Mouse (Mus musculus) midbrain, embryonic 11.5 days (tissue): Measurements from ENCODE around the gene Bcl2l2. TPM values are rescaled to one million over a fixed set of nuclear protein-coding genes. Genes with fewer than 3 reads are reported as not detected.

Source experiments
- ATAC-seq: fragments of 200-750 bp; cut with Nextera tagmentation; 2 replicates; pipeline ENCODE4 v1.8.0; 2017; ENCODE audit warnings: moderate TSS enrichment, moderate library complexity; ENCODE audit not compliant: low FRiP score
- DNase-seq: peaks from one replicate; pipeline ENCODE4 v3.0.0; 2015; ENCODE audit warnings: low spot score; ENCODE audit errors: missing footprints
- H3K27ac ChIP-seq: fragments of 300-500 bp; sonication (generic); 2 replicates; pipeline ENCODE4 v1.5.1; 2014; ENCODE audit warnings: low read depth, low read length
- H3K27me3 ChIP-seq: fragments of 300-500 bp; sonication (generic); 2 replicates; pipeline ENCODE4 v1.6.1; 2014; ENCODE audit warnings: mild to moderate bottlenecking, low read length, moderate library complexity, mixed read lengths; ENCODE audit not compliant: control insufficient read depth, insufficient read depth
- H3K36me3 ChIP-seq: fragments of 300-500 bp; sonication (generic); 2 replicates; pipeline ENCODE4 v1.6.1; 2014; ENCODE audit warnings: mild to moderate bottlenecking, low read length, moderate library complexity, mixed read lengths; ENCODE audit not compliant: control insufficient read depth, insufficient read depth
- H3K4me1 ChIP-seq: fragments of 300-500 bp; sonication (generic); 2 replicates; pipeline ENCODE4 v1.6.1; 2014; ENCODE audit warnings: low read length; ENCODE audit not compliant: control insufficient read depth, insufficient read depth
- H3K4me2 ChIP-seq: fragments of 300-500 bp; sonication (generic); 2 replicates; pipeline ENCODE4 v1.6.1; 2014; ENCODE audit warnings: mild to moderate bottlenecking, moderate library complexity
- H3K4me3 ChIP-seq: fragments of 300-500 bp; sonication (generic); 2 replicates; pipeline ENCODE4 v1.5.1; 2014; ENCODE audit warnings: low read depth, low read length
- H3K9ac ChIP-seq: fragments of 300-500 bp; sonication (generic); 2 replicates; pipeline ENCODE4 v1.6.1; 2014; ENCODE audit warnings: low read length
- H3K9me3 ChIP-seq: fragments of 300-500 bp; sonication (generic); 2 replicates; pipeline ENCODE4 v1.6.1; 2016; ENCODE audit warnings: low read length; ENCODE audit not compliant: control insufficient read depth
- WGBS: fragments of 180-500 bp; shearing (Covaris S2); extraction: QIAGEN DNeasy Blood & Tissue Kit; methylation state at CpG from one replicate; pipeline ENCODE4 v1.1.7; 2014; 5-methylcytosine and 5-hydroxymethylcytosine counted together
- polyA plus RNA-seq: library from polyadenylated mRNA; unstranded; fragments of >200 nt; fragmentation: Nextera tagmentation; extraction: Ambion mirVana; gene quantifications from 2 replicates; pipeline ENCODE4 v1.2.1, GENCODE M21; 2014

Bcl2l2 gene
- polyA plus RNA-seq, 1 experiment from 2014 or later = 3.3 TPM

- Histone ChIP-seq H3K27ac (no peak overlapping the region), H3K4me3 (no peak overlapping the region), H3K36me3 (no peaks in the 10 kb centered on the region), H3K9ac (no peak overlapping the region), H3K4me2 (no peak overlapping the region), H3K27me3 (no peaks in the 10 kb centered on the region), H3K4me1 (0 out of 2 replicates have a peak, but pooled peaks cover 3% of the 10 kb centered on the region), H3K9me3 (no peaks in the 10 kb centered on the region)
- 89% methylated on average over 5 of the region's 5 CpGs for WGBS
- peak; percentile 78 for DNase-seq
- ATAC-seq = no peak
These were observed 17.6 kb upstream of the Bcl2l2 start for GRCm38 (mm10) chr14:54865626-54866025.

GRCm38 (mm10) chr14:54866268-54866667 is 16.9 kb upstream of the Bcl2l2 start:
- Histone ChIP-seq H3K27me3 (no peaks in the 10 kb centered on the region), H3K4me3 (no peak overlapping the region), H3K27ac (no peak overlapping the region), H3K4me1 (0 out of 2 replicates have a peak, but pooled peaks cover 3% of the 10 kb centered on the region), H3K9me3 (no peaks in the 10 kb centered on the region), H3K36me3 (no peaks in the 10 kb centered on the region), H3K4me2 (no peak overlapping the region), H3K9ac (no peak overlapping the region)
- ATAC-seq (no peak), DNase-seq (peak; percentile 54)
- WGBS = 76% methylated on average over 3 of the region's 3 CpGs

- peak; percentile 84 for DNase-seq
- H3K27ac ChIP-seq = no peak overlapping the region
- H3K9ac ChIP-seq = no peak overlapping the region
- H3K36me3 ChIP-seq = no peaks in the 10 kb centered on the region
- no peaks in the 10 kb centered on the region for H3K9me3 ChIP-seq
- H3K4me2 ChIP-seq = no peak overlapping the region
- 63% methylated on average over 5 of the region's 5 CpGs for WGBS
- H3K4me3 ChIP-seq = no peak overlapping the region
- ATAC-seq = no peak
- no peaks in the 10 kb centered on the region for H3K27me3 ChIP-seq
- H3K4me1 ChIP-seq = 0 out of 2 replicates have a peak, but pooled peaks cover 3% of the 10 kb centered on the region
These were observed 16.2 kb upstream of the Bcl2l2 start for GRCm38 (mm10) chr14:54866936-54867335.

GRCm38 (mm10) chr14:54868026-54868425 is 15.2 kb upstream of the Bcl2l2 start:
- Histone ChIP-seq H3K27me3 (no peaks in the 10 kb centered on the region), H3K4me1 (0 out of 2 replicates have a peak, but pooled peaks cover 3% of the 10 kb centered on the region), H3K4me2 (no peak overlapping the region), H3K4me3 (no peak overlapping the region), H3K9ac (no peak overlapping the region), H3K36me3 (no peaks in the 10 kb centered on the region), H3K9me3 (no peaks in the 10 kb centered on the region), H3K27ac (no peak overlapping the region)
- 84% methylated on average over 4 of the region's 4 CpGs for WGBS
- no peak for DNase-seq
- ATAC-seq = no peak

GRCm38 (mm10) chr14:54870861-54871260 is 12.3 kb upstream of the Bcl2l2 start, which contains the start of gene Homez:
Homez (minus strand) TSS chr14:54870961.
- Histone ChIP-seq H3K4me3 (no peak within 1 kb of the TSS), H3K36me3 (no peaks in the 10 kb centered on the region), H3K4me2 (no peak within 1 kb of the TSS), H3K9me3 (no peaks in the 10 kb centered on the region), H3K9ac (no peak within 1 kb of the TSS), H3K27me3 (no peaks in the 10 kb centered on the region), H3K4me1 (peaks cover 4% of the 10 kb centered on the region), H3K27ac (no peak within 1 kb of the TSS)
- no peak for ATAC-seq
- DNase-seq = no peak
- 90% methylated on average over 5 of the region's 5 CpGs for WGBS

GRCm38 (mm10) chr14:54874165-54874564 is 9.0 kb upstream of the Bcl2l2 start:
- Histone ChIP-seq H3K27ac (no peak overlapping the region), H3K36me3 (no peaks in the 10 kb centered on the region), H3K27me3 (peaks cover 7% of the 10 kb centered on the region), H3K4me3 (no peak overlapping the region), H3K9me3 (no peaks in the 10 kb centered on the region), H3K9ac (no peak overlapping the region), H3K4me2 (no peak overlapping the region), H3K4me1 (peaks cover 7% of the 10 kb centered on the region)
- no peak for DNase-seq
- no peak for ATAC-seq
- 87% methylated on average over 3 of the region's 3 CpGs for WGBS

GRCm38 (mm10) chr14:54875844-54876538 is 7.2 kb upstream of the Bcl2l2 start:
- Histone ChIP-seq H3K4me2 (peak overlapping the region; percentile 99), H3K9me3 (no peaks in the 10 kb centered on the region), H3K27ac (peak overlapping the region; percentile 71), H3K4me3 (peak overlapping the region; percentile 65), H3K4me1 (peaks cover 7% of the 10 kb centered on the region), H3K36me3 (no peaks in the 10 kb centered on the region), H3K27me3 (peaks cover 7% of the 10 kb centered on the region), H3K9ac (peak overlapping the region; percentile 88)
- DNase-seq (peak; percentile 91), ATAC-seq (peak; percentile 60)
- WGBS = 3% methylated on average over 34 of the region's 36 CpGs

- ATAC-seq (peak; percentile 91), DNase-seq (peak; percentile 99)
- H3K9me3 ChIP-seq = no peaks in the 10 kb centered on the region
- H3K9ac ChIP-seq = peak overlapping the region; percentile 88
- WGBS = under 1% methylated on average over 61 of the region's 72 CpGs
- H3K4me3 ChIP-seq = peak overlapping the region; percentile 65
- H3K27me3 ChIP-seq = peaks cover 7% of the 10 kb centered on the region
- no peaks in the 10 kb centered on the region for H3K36me3 ChIP-seq
- H3K4me1 ChIP-seq = peaks cover 7% of the 10 kb centered on the region
- peak overlapping the region; percentile 99 for H3K4me2 ChIP-seq
- peak overlapping the region; percentile 71 for H3K27ac ChIP-seq
These were observed 6.6 kb upstream of the Bcl2l2 start for GRCm38 (mm10) chr14:54876539-54877047.

- H3K4me2 ChIP-seq = peak within 1 kb of the TSS; percentile 99
- peaks cover 7% of the 10 kb centered on the region for H3K4me1 ChIP-seq
- peak; percentile 96 for DNase-seq
- H3K9ac ChIP-seq = peak within 1 kb of the TSS; percentile 88
- under 1% methylated on average over 51 of the region's 61 CpGs for WGBS
- peak within 1 kb of the TSS; percentile 71 for H3K27ac ChIP-seq
- H3K9me3 ChIP-seq = no peaks in the 10 kb centered on the region
- peaks cover 7% of the 10 kb centered on the region for H3K27me3 ChIP-seq
- peak; percentile 80 for ATAC-seq
- H3K4me3 ChIP-seq = peak within 1 kb of the TSS; percentile 65
- H3K36me3 ChIP-seq = no peaks in the 10 kb centered on the region
These were observed 6.0 kb upstream of the Bcl2l2 start, which contains the start of gene Ppp1r3e for GRCm38 (mm10) chr14:54877048-54877715. Ppp1r3e (minus strand) TSS chr14:54877550.
